Mouse (Mus musculus) bone marrow, adult 2 months (tissue): ENCODE results near the gene Sidt1. TPM values are rescaled to one million over a fixed set of nuclear protein-coding genes. Genes with fewer than 3 reads are reported as not detected.
A peak's percentile ranks its signal among the peaks of the same experiment; 100 is the strongest.
"Not testable (repeated sequence)": the region's sequence is repeated elsewhere in the genome, so short reads cannot be mapped to it uniquely, and the experiment has no call there.

Experiments used
- H3K27ac ChIP-seq: fragments of 200-500 bp; 2 replicates; pipeline ENCODE4 v1.5.1; 2012; ENCODE audit warnings: low read depth, mild to moderate bottlenecking, control low read depth, inconsistent platforms, low read length; ENCODE audit not compliant: control insufficient read depth, poor library complexity, insufficient read depth
- H3K4me1 ChIP-seq: fragments of 200-500 bp; 2 replicates; pipeline ENCODE4 v1.6.1; 2011; ENCODE audit warnings: low read length; ENCODE audit not compliant: control insufficient read depth, insufficient read depth
- H3K4me3 ChIP-seq: fragments of 200-500 bp; replicated peaks from 2 replicates; pipeline ENCODE3; 2011; ENCODE audit warnings: mild to moderate bottlenecking, low read depth, low read length, control low read depth; ENCODE audit not compliant: control insufficient read depth
- CTCF ChIP-seq: fragments of 200-500 bp; IDR thresholded peaks from 2 replicates; pipeline ENCODE4 v1.5.1; 2011; ENCODE audit warnings: low read length, control low read depth; ENCODE audit not compliant: control insufficient read depth, insufficient read depth
- POLR2A ChIP-seq: fragments of 200-500 bp; IDR thresholded peaks from 2 replicates; pipeline ENCODE4 v1.6.1; 2011; ENCODE audit warnings: low read depth, mild to moderate bottlenecking, control low read depth, low read length, borderline replicate concordance; ENCODE audit not compliant: control insufficient read depth
- WGBS: fragments of 180-500 bp; shearing (Covaris S2); methylation state at CpG from one replicate; pipeline ENCODE4 v1.1.7; 2018; 5-methylcytosine and 5-hydroxymethylcytosine counted together
- polyA plus RNA-seq: library from polyadenylated mRNA; stranded (reverse); fragments of >200 nt; gene quantifications from 2 replicates; pipeline ENCODE4 v1.2.4, GENCODE M21; 2011; ENCODE audit warnings: low replicate concordance; ENCODE audit not compliant: missing spikeins, insufficient read depth, insufficient read length

Gene Sidt1
- polyA plus RNA-seq, 1 experiment = 3.6 TPM

DNA sequence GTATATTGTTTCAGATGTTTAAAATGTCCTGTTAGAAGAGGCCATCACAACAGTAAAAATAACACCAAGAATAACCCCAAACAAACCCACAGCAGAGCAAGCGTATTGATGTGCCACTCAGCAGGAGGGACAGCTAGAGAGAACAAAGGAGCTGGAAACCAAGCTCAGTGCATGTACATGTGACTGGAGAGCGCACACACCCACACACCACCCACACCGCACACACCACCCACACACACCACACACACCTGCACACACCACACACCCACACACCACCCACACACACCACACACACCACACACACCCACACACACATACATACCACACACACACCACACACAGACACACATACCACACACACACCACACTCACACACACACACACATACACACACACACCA is 12.8 kb downstream of the Sidt1 start:
- H3K4me1 ChIP-seq = no peaks in the 10 kb centered on the region; the same call in 1 of the 2 replicates
- no peak overlapping the region for H3K27ac ChIP-seq
- TF ChIP-seq CTCF (no peak), POLR2A (no peak)
- 73% methylated on average over 3 of the region's 3 CpGs for WGBS
- no peak overlapping the region for H3K4me3 ChIP-seq

DNA sequence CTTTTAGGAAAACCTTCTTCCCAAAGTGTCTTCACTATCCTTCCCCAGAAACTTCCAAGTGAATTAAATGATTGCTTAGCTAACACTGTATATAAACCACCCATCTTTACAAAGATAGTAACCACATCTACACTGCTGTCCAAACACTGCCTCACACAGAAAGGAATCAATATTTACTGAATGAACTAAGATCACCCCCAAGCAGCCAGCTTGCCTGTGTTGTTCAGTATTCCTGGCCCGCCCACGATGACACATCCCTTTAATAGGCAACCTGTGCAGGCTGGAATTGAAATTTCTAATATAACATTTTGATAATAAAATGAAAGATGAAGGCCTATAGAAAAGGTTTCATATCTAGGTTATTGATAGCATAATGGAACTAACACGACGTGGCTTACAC is 16.6 kb downstream of the Sidt1 start:
- 85% methylated on average over 4 of the region's 4 CpGs for WGBS
- H3K4me1 ChIP-seq = no peaks in the 10 kb centered on the region; the same call in 1 of the 2 replicates
- no peak overlapping the region for H3K4me3 ChIP-seq
- H3K27ac ChIP-seq = no peak overlapping the region
- TF ChIP-seq CTCF (no peak), POLR2A (no peak)

GRCm38 (mm10) chr16:44313422-44313821 is 19.6 kb downstream of the Sidt1 start:
- no peak for TF ChIP-seq POLR2A
- TF ChIP-seq CTCF = no peak
- no peak overlapping the region for H3K27ac ChIP-seq
- WGBS = 24% methylated on average over 4 of the region's 4 CpGs
- no peak overlapping the region for H3K4me3 ChIP-seq
- H3K4me1 ChIP-seq = no peaks in the 10 kb centered on the region

GRCm38 (mm10) chr16:44305606-44306005 is 27.4 kb downstream of the Sidt1 start:
- H3K27ac ChIP-seq = no peak overlapping the region
- H3K4me1 ChIP-seq = no peaks in the 10 kb centered on the region
- TF ChIP-seq CTCF = no peak
- TF ChIP-seq POLR2A = no peak
- no peak overlapping the region for H3K4me3 ChIP-seq
- 61% methylated on average over 3 of the region's 3 CpGs for WGBS

DNA sequence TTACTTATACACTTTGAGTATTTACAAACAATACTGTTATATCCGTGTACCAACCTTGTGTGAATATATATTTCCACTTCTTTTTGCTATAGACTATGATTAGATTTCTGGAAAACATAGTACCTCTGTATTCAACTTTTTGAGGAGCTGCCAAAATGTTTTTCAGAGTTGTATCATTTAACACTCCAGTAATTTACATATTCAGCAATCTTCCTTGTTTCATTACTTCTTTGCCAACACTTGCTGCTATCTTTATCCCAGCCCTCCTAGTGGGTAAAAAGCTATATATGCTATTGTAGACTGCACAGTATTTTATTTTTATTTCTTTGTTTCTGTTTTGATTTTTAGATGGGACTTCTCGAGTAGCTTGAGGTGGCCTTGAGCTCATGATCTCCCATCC is 29.2 kb downstream of the Sidt1 start:
- H3K27ac ChIP-seq = no peak overlapping the region
- H3K4me1 ChIP-seq = no peaks in the 10 kb centered on the region
- WGBS = 69% methylated on average over 2 of the region's 2 CpGs
- TF ChIP-seq CTCF (no peak), POLR2A (no peak)
- no peak overlapping the region for H3K4me3 ChIP-seq

DNA sequence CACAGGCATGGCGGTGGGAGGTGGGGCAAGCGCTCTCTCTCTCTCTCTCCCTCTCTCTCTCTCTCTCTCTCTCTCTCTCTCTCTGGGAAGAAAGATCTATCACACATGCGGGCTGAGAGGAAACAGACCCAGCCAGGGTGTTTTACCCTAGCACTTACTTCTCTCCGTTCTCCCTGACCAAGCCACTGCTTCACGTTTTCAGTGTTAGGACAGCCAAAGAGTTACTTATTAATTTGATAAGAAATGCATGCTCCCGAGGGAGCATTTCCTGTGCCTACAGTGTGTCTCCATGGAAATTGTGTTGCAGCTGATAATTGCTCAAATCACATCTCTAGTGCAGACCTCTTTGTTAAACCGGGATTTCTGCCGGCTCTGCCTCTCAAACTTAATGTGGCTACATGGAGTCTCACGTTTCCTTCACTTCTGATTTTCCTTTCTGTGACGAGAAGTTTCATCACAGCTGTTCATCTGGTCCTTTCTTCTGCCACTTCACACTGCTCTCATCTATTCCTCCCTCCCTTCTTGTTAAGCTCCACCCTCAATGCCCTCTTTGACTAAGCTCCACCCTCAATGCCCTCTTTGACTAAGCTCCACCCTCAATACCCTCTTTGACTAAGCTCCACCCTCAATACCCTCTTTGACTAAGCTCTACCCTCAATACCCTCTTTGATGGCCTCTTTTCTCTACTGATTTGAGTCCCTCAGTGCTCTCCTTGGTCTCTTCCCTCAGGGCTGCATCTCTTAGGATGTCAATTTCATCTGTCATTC is 30.7 kb downstream of the Sidt1 start:
- WGBS = 60% methylated on average over 10 of the region's 10 CpGs
- Histone ChIP-seq H3K4me3 (no peak overlapping the region), H3K4me1 (no peaks in the 10 kb centered on the region), H3K27ac (no peak overlapping the region)
- TF ChIP-seq CTCF (no peak), POLR2A (no peak)

DNA sequence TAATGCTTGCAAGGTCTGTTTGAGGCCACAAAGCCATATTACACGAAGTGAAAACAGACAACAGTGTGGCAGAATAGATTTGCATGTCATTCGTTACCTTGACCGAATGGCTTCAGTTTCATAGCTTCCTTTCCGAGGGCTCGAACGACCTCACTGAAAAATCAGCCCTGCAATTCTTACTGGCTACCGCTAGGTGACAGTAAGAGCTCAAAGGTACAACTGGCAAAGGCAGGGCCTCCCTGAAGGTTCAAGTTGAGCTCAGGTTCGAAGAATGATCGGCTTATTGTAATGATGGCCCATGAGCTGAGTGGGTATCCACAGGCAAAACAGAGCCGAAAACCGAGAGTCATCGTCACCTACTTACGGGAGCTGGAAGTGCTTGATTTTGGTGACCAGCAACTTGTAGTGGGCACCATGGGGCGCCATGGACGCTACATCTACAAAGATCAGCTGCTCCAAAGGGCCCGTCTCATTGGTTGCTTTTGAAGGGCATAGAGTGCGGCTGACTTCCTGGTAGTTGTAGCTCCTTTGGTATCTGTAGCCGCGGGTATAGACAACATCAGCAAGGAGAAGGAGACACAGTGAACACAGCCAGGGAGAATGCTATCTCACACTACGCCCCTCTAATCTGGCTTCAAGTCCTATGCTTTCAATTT is 33.4 kb downstream of the Sidt1 start:
- Histone ChIP-seq H3K4me1 (no peaks in the 10 kb centered on the region), H3K27ac (no peak overlapping the region), H3K4me3 (no peak overlapping the region)
- TF ChIP-seq CTCF = peak; percentile 34
- no peak for TF ChIP-seq POLR2A
- 78% methylated on average over 20 of the region's 20 CpGs for WGBS

GRCm38 (mm10) chr16:44293960-44294359 is 39.0 kb downstream of the Sidt1 start:
- no peak overlapping the region for H3K27ac ChIP-seq
- H3K4me1 ChIP-seq = no peaks in the 10 kb centered on the region
- TF ChIP-seq POLR2A = no peak
- no peak for TF ChIP-seq CTCF
- no peak overlapping the region for H3K4me3 ChIP-seq

DNA sequence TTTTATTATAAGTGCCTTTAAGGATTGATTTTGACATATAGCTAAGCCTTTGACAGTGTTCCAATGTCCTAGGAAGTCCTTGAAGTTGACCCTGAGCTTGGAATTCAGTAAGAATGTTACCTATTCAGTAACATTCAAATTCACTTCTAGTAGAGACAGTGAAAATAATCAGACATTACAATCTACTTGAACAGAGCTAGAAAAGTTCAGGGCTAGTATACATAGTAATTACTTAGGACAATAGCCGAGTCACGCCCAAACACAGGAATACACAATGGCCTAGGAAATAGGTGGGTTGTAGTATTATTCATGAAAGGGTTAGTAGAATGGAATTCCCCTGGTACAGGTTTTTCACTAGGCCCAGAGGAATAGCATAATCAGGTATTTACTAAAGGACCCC is 40.3 kb downstream of the Sidt1 start:
- H3K27ac ChIP-seq, H3K4me1 ChIP-seq, H3K4me3 ChIP-seq: not testable (repeated sequence)
- 84% methylated on average over 2 of the region's 2 CpGs for WGBS
